Mouse (Mus musculus) heart, postnatal 0 days (tissue): Measurements from ENCODE around the gene Pmch. TPM values are rescaled to one million over a fixed set of nuclear protein-coding genes. Genes with fewer than 3 reads are reported as not detected.

Experiments used
- ATAC-seq: fragments of 200-750 bp; cut with Nextera tagmentation; 2 replicates; pipeline ENCODE4 v1.8.0; 2017; ENCODE audit warnings: low read depth, moderate number of reproducible peaks, moderate library complexity; ENCODE audit not compliant: insufficient read depth
- DNase-seq: peaks from one replicate; pipeline ENCODE4 v3.0.0-alpha.2; 2016; ENCODE audit warnings: low spot score
- H3K27ac ChIP-seq: fragments of 300-500 bp; sonication (generic); 2 replicates; pipeline ENCODE4 v1.5.1; 2014; ENCODE audit warnings: low read depth, mild to moderate bottlenecking
- H3K27me3 ChIP-seq: fragments of 300-500 bp; sonication (generic); 2 replicates; pipeline ENCODE4 v1.6.1; 2014; ENCODE audit warnings: low read length, mixed read lengths; ENCODE audit not compliant: control insufficient read depth, insufficient read depth
- H3K36me3 ChIP-seq: fragments of 300-500 bp; sonication (generic); replicated peaks from 2 replicates; pipeline ENCODE4 v1.6.1; 2014; ENCODE audit warnings: low read length, mixed read lengths; ENCODE audit not compliant: control insufficient read depth, insufficient read depth
- H3K4me1 ChIP-seq: fragments of 300-500 bp; sonication (generic); 2 replicates; pipeline ENCODE4 v1.6.1; 2014; ENCODE audit warnings: antibody characterized with exemption; ENCODE audit not compliant: control insufficient read depth, insufficient read depth
- H3K4me2 ChIP-seq: fragments of 300-500 bp; sonication (generic); 2 replicates; pipeline ENCODE4 v1.6.1; 2014; ENCODE audit warnings: low read depth, mild to moderate bottlenecking, low read length, moderate library complexity
- H3K4me3 ChIP-seq: fragments of 300-500 bp; sonication (generic); 2 replicates; pipeline ENCODE4 v1.5.1; 2014; ENCODE audit warnings: low read depth, low read length
- H3K9ac ChIP-seq: fragments of 300-500 bp; sonication (generic); replicated peaks from 2 replicates; pipeline ENCODE4 v1.6.1; 2014; ENCODE audit warnings: low read depth, low read length, mixed read lengths
- H3K9me3 ChIP-seq: fragments of 300-500 bp; sonication (generic); replicated peaks from 2 replicates; pipeline ENCODE4 v1.6.1; 2016; ENCODE audit warnings: low read length; ENCODE audit not compliant: control insufficient read depth
- CTCF ChIP-seq: IDR thresholded peaks from 2 replicates; pipeline ENCODE4 v1.5.1; 2016; ENCODE audit warnings: antibody characterized with exemption, control low read depth, low read depth
- EP300 ChIP-seq: IDR thresholded peaks from 2 replicates; pipeline ENCODE4 v1.6.1; 2016; ENCODE audit warnings: antibody characterized with exemption, low read depth
- WGBS: fragments of 180-500 bp; shearing (Covaris S2); extraction: QIAGEN DNeasy Blood & Tissue Kit; methylation state at CpG from one replicate; pipeline ENCODE4 v1.1.7; 2014; 5-methylcytosine and 5-hydroxymethylcytosine counted together
- polyA plus RNA-seq: library from polyadenylated mRNA; unstranded; fragments of >200 nt; fragmentation: Nextera tagmentation; extraction: Ambion mirVana; gene quantifications from 2 replicates; pipeline ENCODE4 v1.2.1, GENCODE M21; 2015
- total RNA-seq: library from RNA; depleted of rRNA; stranded (reverse); fragments of >200 nt; gene quantifications from 2 replicates; pipeline ENCODE4 v1.2.3, GENCODE M21; 2014; ENCODE audit warnings: low replicate concordance; rRNA removed

Gene Pmch
- total RNA-seq (not detected in 2 replicates), polyA plus RNA-seq (0.18 TPM in 1 of 2 replicates, not detected in the other)

DNA sequence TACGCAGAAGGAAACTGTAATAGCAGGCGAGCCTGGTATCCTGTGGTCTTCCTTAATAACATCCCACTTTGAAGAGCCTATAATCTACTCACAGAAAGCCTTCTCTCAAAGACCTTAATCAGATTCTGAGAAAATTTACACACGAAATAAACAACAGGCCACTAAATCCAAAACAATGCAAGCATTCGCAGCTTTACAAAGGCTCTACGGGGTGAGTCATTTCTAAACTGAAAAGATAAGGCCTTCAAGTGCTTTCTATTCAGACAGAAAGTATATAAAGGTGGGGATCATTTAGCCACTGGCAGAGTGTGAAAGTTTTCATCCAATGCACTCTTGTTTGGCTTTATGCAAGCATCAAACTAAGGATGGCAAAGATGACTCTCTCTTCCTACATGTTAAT is at the start of gene Pmch:
Gene Pmch, plus strand, starts transcription at position 301 of the 400 bp plus-strand sequence.
- no peaks in the 10 kb centered on the region for H3K4me1 ChIP-seq
- H3K9ac ChIP-seq: no peak within 1 kb of the TSS
- no peak within 1 kb of the TSS for H3K4me3 ChIP-seq
- ATAC-seq (no peak), DNase-seq (no peak)
- H3K27me3 ChIP-seq: no peaks in the 10 kb centered on the region
- TF ChIP-seq CTCF (no peak), EP300 (no peak)
- no peaks in the 10 kb centered on the region for H3K9me3 ChIP-seq
- no peak within 1 kb of the TSS for H3K27ac ChIP-seq
- H3K4me2 ChIP-seq: no peak within 1 kb of the TSS
- WGBS: 60% methylated on average over 5 of the region's 5 CpGs
- peaks cover 23% of the 10 kb centered on the region for H3K36me3 ChIP-seq

DNA sequence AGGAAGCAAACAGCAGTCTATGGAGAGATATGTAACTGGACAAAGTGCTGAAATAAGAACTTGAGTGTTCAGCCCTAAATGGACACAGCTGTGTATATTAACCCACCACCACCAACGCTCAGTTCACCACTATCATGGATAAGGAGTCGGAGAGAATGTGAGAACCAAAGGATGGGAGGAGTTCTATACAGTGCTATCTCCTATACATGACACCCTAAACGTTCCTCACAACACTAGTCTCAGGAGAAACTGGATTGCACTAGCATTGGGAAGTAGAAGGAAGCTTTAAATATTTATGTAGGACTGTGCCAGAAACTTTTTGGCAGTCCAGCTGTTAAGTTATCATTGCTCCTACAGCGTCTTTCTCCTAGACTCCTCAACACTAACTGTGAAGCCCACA is 46.6 kb upstream of the Pmch start:
- Histone ChIP-seq H3K4me1 (no peaks in the 10 kb centered on the region), H3K9me3 (no peaks in the 10 kb centered on the region), H3K27ac (no peak overlapping the region), H3K9ac (no peak overlapping the region), H3K27me3 (no peaks in the 10 kb centered on the region), H3K4me3 (no peak overlapping the region), H3K36me3 (no peaks in the 10 kb centered on the region), H3K4me2 (no peak overlapping the region)
- ATAC-seq: no peak
- no peak for DNase-seq
- TF ChIP-seq CTCF (no peak), EP300 (no peak)
- WGBS: 58% methylated on average over 4 of the region's 4 CpGs

DNA sequence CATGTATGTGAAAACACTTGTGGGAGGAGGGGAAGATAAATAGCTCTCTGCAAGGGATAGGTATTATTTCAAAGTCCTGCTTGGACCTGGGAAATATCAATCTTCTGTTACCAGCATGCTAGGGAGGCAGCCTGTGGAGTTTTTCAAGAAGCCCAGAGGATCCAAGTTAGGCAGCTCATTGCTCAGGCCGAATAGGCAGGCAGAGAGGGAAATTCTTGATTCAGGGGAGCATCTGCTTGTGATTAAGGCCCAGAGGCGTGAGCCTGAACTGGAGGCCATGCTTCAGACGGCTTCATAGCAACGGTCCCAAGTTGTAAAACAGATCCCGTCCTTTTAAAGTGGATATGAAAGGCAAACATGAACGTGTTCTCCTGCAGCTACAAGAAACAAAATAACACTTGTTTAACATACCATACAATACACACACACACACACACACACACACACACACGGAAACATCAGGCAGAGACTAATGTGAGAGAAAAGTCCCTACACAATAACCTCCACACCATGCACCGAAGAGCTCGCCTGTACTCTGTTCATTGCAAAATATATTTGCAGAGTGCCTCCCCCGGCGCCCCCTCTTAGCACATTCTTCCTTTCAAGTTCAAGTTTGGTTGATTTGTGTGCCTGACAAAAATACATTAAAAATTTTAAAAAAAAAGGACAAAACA is 44.6 kb upstream of the Pmch start:
- Histone ChIP-seq H3K4me3 (no peak overlapping the region), H3K4me1 (no peaks in the 10 kb centered on the region), H3K9ac (no peak overlapping the region), H3K9me3 (no peaks in the 10 kb centered on the region), H3K4me2 (no peak overlapping the region), H3K27ac (no peak overlapping the region), H3K36me3 (no peaks in the 10 kb centered on the region), H3K27me3 (no peaks in the 10 kb centered on the region)
- TF ChIP-seq EP300: no peak
- no peak for TF ChIP-seq CTCF
- DNase-seq (no peak), ATAC-seq (no peak)
- WGBS: 72% methylated on average over 11 of the region's 11 CpGs

DNA sequence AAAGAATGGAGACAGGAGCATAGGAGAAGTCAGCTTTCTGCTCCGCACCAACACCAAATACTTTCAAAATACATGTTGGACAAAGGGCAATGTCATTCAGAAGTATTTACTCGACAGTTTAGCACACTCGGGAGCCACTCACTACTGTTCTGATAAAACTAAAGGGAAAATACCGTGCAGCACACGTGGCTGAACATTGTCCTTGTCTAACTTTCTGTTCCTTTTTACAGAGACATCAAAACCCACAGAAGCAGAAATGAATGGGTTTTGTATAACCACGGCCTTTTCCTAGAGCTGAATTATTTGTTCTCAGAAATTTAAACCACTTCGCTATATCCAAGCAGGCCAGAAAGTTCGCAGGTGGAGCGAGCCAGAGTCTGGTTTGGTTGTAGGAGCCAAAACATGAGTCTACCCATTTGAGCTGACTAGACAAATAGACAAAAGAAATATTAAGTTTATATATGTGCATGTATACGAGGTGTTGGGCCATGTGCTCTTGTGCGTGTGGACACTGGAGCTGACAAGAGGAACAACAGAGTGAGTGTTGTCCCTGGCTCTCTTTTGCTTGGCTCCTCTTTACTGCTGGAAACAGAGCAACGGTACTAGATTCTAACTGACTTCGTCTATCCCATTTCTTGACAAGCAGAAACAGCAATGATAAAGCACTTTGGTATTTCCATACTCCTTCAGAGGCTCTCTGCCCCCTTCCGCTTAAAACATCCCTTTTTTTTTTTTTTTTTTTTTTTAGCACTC is 36.5 kb upstream of the Pmch start:
- no peak overlapping the region for H3K4me2 ChIP-seq
- H3K9ac ChIP-seq: no peak overlapping the region
- TF ChIP-seq CTCF (no peak), EP300 (no peak)
- H3K4me1 ChIP-seq: no peaks in the 10 kb centered on the region
- DNase-seq (no peak), ATAC-seq (no peak)
- H3K4me3 ChIP-seq: no peak overlapping the region
- H3K27me3 ChIP-seq: no peaks in the 10 kb centered on the region
- H3K27ac ChIP-seq: no peak overlapping the region
- no peaks in the 10 kb centered on the region for H3K36me3 ChIP-seq
- no peaks in the 10 kb centered on the region for H3K9me3 ChIP-seq
- 64% methylated on average over 14 of the region's 14 CpGs for WGBS

DNA sequence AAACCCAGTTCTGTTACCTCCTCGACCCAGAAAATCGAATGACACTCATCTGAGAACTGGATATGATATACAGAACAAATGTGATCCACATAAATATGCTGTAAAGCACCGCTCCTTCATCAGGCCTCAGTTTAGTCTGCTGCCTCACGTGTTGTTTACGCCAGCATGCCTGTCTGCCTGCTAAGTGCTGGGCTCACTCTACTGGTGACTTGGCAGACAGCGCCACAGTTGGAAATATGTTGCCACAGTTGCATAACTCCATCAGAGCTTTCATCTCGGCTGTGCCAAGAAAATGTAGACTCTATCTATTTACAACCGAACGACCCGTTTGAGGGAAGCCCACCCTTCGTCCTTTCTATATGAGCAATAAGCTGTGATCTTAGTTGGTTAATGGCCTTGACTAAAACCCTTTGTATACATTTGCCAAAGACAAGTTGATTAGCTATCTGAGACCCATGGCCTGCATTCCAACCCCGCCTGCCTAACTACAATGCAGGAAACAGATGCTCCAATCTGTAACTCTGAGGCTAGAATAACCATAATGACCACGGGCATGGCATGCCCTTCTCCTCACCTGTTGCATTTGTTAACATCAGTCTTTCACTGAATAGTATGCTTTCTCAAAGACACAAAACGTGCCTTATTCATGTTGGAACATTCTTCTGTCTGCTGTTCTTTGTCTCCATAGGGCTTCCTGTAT is 33.8 kb upstream of the Pmch start:
- no peak for TF ChIP-seq EP300
- TF ChIP-seq CTCF: 0 out of 2 replicates have a peak, but pooled peaks have one; percentile 5
- Histone ChIP-seq H3K9me3 (no peaks in the 10 kb centered on the region), H3K36me3 (no peaks in the 10 kb centered on the region), H3K27me3 (no peaks in the 10 kb centered on the region), H3K27ac (no peak overlapping the region), H3K4me3 (no peak overlapping the region), H3K9ac (no peak overlapping the region), H3K4me2 (no peak overlapping the region), H3K4me1 (no peaks in the 10 kb centered on the region)
- WGBS: 63% methylated on average over 14 of the region's 14 CpGs
- ATAC-seq (no peak), DNase-seq (no peak)
